Mouse (Mus musculus) neural tube, embryonic 15.5 days (tissue): ENCODE data around the gene 1810046K07Rik. TPM values are rescaled to one million over a fixed set of nuclear protein-coding genes. Genes with fewer than 3 reads are reported as not detected.

ENCODE experiments used
- ATAC-seq: fragments of 200-750 bp; cut with Nextera tagmentation; 2 replicates; pipeline ENCODE4 v1.8.0; 2017; ENCODE audit warnings: mild to moderate bottlenecking, moderate TSS enrichment, moderate library complexity; ENCODE audit not compliant: low FRiP score
- H3K27ac ChIP-seq: fragments of 300-500 bp; sonication (generic); replicated peaks from 2 replicates; pipeline ENCODE4 v1.5.1; 2015; ENCODE audit warnings: mild to moderate bottlenecking, inconsistent platforms
- H3K27me3 ChIP-seq: fragments of 300-500 bp; sonication (generic); replicated peaks from 2 replicates; pipeline ENCODE4 v1.6.1; 2015; ENCODE audit warnings: inconsistent platforms
- H3K36me3 ChIP-seq: fragments of 300-500 bp; sonication (generic); 2 replicates; pipeline ENCODE4 v1.6.1; 2015; ENCODE audit warnings: inconsistent platforms
- H3K4me1 ChIP-seq: fragments of 300-500 bp; sonication (generic); 2 replicates; pipeline ENCODE4 v1.6.1; 2015; ENCODE audit warnings: inconsistent platforms
- H3K4me2 ChIP-seq: fragments of 300-500 bp; sonication (generic); 2 replicates; pipeline ENCODE4 v1.6.1; 2015; ENCODE audit warnings: inconsistent platforms, mild to moderate bottlenecking, moderate library complexity
- H3K4me3 ChIP-seq: fragments of 300-500 bp; sonication (generic); replicated peaks from 2 replicates; pipeline ENCODE4 v1.5.1; 2015; ENCODE audit warnings: mild to moderate bottlenecking, inconsistent platforms
- H3K9ac ChIP-seq: fragments of 300-500 bp; sonication (generic); replicated peaks from 2 replicates; pipeline ENCODE4 v1.6.1; 2015; ENCODE audit warnings: mild to moderate bottlenecking, inconsistent platforms
- H3K9me3 ChIP-seq: fragments of 300-500 bp; sonication (generic); replicated peaks from 2 replicates; pipeline ENCODE4 v1.6.1; 2016; ENCODE audit warnings: inconsistent platforms
- WGBS: fragments of 180-500 bp; shearing (Covaris S2); methylation state at CpG from one replicate; pipeline ENCODE4 v1.1.7; 2015; ENCODE audit warnings: mixed read lengths; 5-methylcytosine and 5-hydroxymethylcytosine counted together
- polyA plus RNA-seq: library from polyadenylated mRNA; unstranded; fragments of >200 nt; fragmentation: Nextera tagmentation; extraction: Ambion mirVana; gene quantifications from 2 replicates; pipeline ENCODE4 v1.2.1, GENCODE M21; 2015

Gene 1810046K07Rik
- polyA plus RNA-seq, 1 experiment from 2014 or later, result not detected

GRCm38 (mm10) chr9:51258426-51258825 lies 70.3 kb downstream of the 1810046K07Rik start:
- H3K4me2 ChIP-seq, result no peak overlapping the region
- H3K36me3 ChIP-seq, result no peaks in the 10 kb centered on the region
- H3K27ac ChIP-seq, result no peak overlapping the region
- ATAC-seq, result no peak
- H3K4me1 ChIP-seq, result no peaks in the 10 kb centered on the region
- no peak overlapping the region for H3K4me3 ChIP-seq
- H3K27me3 ChIP-seq, result no peaks in the 10 kb centered on the region
- H3K9ac ChIP-seq, result no peak overlapping the region
- 90% methylated on average over 5 of the region's 5 CpGs for WGBS
- H3K9me3 ChIP-seq, result no peaks in the 10 kb centered on the region

- Histone ChIP-seq H3K9me3 (no peaks in the 10 kb centered on the region), H3K27me3 (no peaks in the 10 kb centered on the region), H3K4me3 (no peak overlapping the region), H3K4me1 (no peaks in the 10 kb centered on the region), H3K9ac (no peak overlapping the region), H3K27ac (no peak overlapping the region), H3K36me3 (no peaks in the 10 kb centered on the region), H3K4me2 (no peak overlapping the region)
- 78% methylated on average over 4 of the region's 4 CpGs for WGBS
- ATAC-seq, result no peak
These were observed 71.8 kb downstream of the 1810046K07Rik start for GRCm38 (mm10) chr9:51256780-51257502.

Other genes with a start within 250 kb of the 1810046K07Rik start
- 0.37 TPM in 2 replicates for gene 4833427G06Rik, start 226.8 kb downstream of the 1810046K07Rik start, polyA plus RNA-seq
- gene Gm32742, start 163.4 kb downstream of the 1810046K07Rik start, polyA plus RNA-seq, result 0.19 TPM in 1 of 2 replicates, not detected in the other
- 0.09 and 0.38 TPM in 2 replicates for gene Pou2af1, start 115.2 kb downstream of the 1810046K07Rik start, polyA plus RNA-seq
- gene Colca2, start 50.3 kb downstream of the 1810046K07Rik start, polyA plus RNA-seq, result 0.70 and 2.1 TPM in 2 replicates